Mouse (Mus musculus): Measurements from ENCODE around the gene Slc45a3.

Gene Slc45a3

GRCm38 (mm10) chr1:131962606-131963084 lies at the start of gene Slc45a3:
Gene Slc45a3 (plus strand): TSS chr1:131962967.
- DNase-seq (ENCODE audit: low read depth, low spot score): no peak

GRCm38 (mm10) chr1:131917634-131918033 lies 45.1 kb upstream of the Slc45a3 start:
- DNase-seq (ENCODE audit: low read depth, low spot score): no peak

- DNase-seq (ENCODE audit: low read depth, low spot score): no peak
Measured at GRCm38 (mm10) chr1:131919052-131919451, 43.7 kb upstream of the Slc45a3 start.

- no peak for DNase-seq (ENCODE audit: low read depth, low spot score)
Measured at GRCm38 (mm10) chr1:131922100-131922499, 40.7 kb upstream of the Slc45a3 start.

GRCm38 (mm10) chr1:131933471-131933870 lies 29.3 kb upstream of the Slc45a3 start:
- DNase-seq (ENCODE audit: low read depth, low spot score): no peak

GRCm38 (mm10) chr1:131937659-131938305 lies 25.0 kb upstream of the Slc45a3 start:
- DNase-seq (ENCODE audit: low read depth, low spot score): peak; percentile 78

- DNase-seq (ENCODE audit: low read depth, low spot score): no peak
Measured at GRCm38 (mm10) chr1:131938811-131939210, 24.0 kb upstream of the Slc45a3 start.

- no peak for DNase-seq (ENCODE audit: low read depth, low spot score)
Measured at GRCm38 (mm10) chr1:131940711-131941244, 22.0 kb upstream of the Slc45a3 start.

GRCm38 (mm10) chr1:131941501-131941900 lies 21.3 kb upstream of the Slc45a3 start:
- DNase-seq (ENCODE audit: low read depth, low spot score): no peak

GRCm38 (mm10) chr1:131942621-131943590 lies 19.9 kb upstream of the Slc45a3 start:
- peak; percentile 85 for DNase-seq (ENCODE audit: low read depth, low spot score)

- no peak for DNase-seq (ENCODE audit: low read depth, low spot score)
Measured at GRCm38 (mm10) chr1:131945674-131946440, 16.9 kb upstream of the Slc45a3 start.

GRCm38 (mm10) chr1:131946462-131947215 lies 16.1 kb upstream of the Slc45a3 start:
- DNase-seq (ENCODE audit: low read depth, low spot score): no peak

- DNase-seq (ENCODE audit: low read depth, low spot score): no peak
Measured at GRCm38 (mm10) chr1:131947997-131948525, 14.7 kb upstream of the Slc45a3 start.

GRCm38 (mm10) chr1:131954242-131954865 lies 8.4 kb upstream of the Slc45a3 start:
- DNase-seq (ENCODE audit: low read depth, low spot score): no peak

- DNase-seq (ENCODE audit: low read depth, low spot score): no peak
Measured at GRCm38 (mm10) chr1:131955131-131955757, 7.5 kb upstream of the Slc45a3 start.

- DNase-seq (ENCODE audit: low read depth, low spot score): no peak
Measured at GRCm38 (mm10) chr1:131957416-131957815, 5.4 kb upstream of the Slc45a3 start.

- no peak for DNase-seq (ENCODE audit: low read depth, low spot score)
Measured at GRCm38 (mm10) chr1:131961004-131961403, 1.8 kb upstream of the Slc45a3 start.

GRCm38 (mm10) chr1:131963085-131963951 lies 551 bp downstream of the Slc45a3 start:
- DNase-seq (ENCODE audit: low read depth, low spot score): no peak

- DNase-seq (ENCODE audit: low read depth, low spot score): no peak
Measured at GRCm38 (mm10) chr1:131964100-131964499, 1.3 kb downstream of the Slc45a3 start.

Data from 3T3-L1 (cell line).